Mouse (Mus musculus): ENCODE data around the gene Helb. TPM values are rescaled to one million over a fixed set of nuclear protein-coding genes. Genes with fewer than 3 reads are reported as not detected.
"Not testable (repeated sequence)": the region's sequence is repeated elsewhere in the genome, so short reads cannot be mapped to it uniquely, and the experiment has no call there.

The Helb gene
- polyA plus RNA-seq, 1 experiment from 2014 or later = 11.3 TPM

GRCm38 (mm10) chr10:120124801-120125464, 12.1 kb upstream of the Helb start:
- H3K9me3 ChIP-seq = no peaks in the 10 kb centered on the region
- WGBS = 51% methylated on average over 7 of the region's 7 CpGs
- no peak overlapping the region for H3K27ac ChIP-seq
- no peak overlapping the region for H3K4me3 ChIP-seq
- ATAC-seq (ENCODE audit: insufficient number of reproducible peaks, insufficient read depth, low FRiP score, low TSS enrichment, low read depth) = no peak
- H3K4me1 ChIP-seq = no peaks in the 10 kb centered on the region
- no peak overlapping the region for H3K9ac ChIP-seq
- no peaks in the 10 kb centered on the region for H3K36me3 ChIP-seq
- H3K27me3 ChIP-seq = peaks cover 5% of the 10 kb centered on the region; the same call in 1 of the 2 replicates
- no peak overlapping the region for H3K4me2 ChIP-seq

- Histone ChIP-seq H3K4me1 (no peaks in the 10 kb centered on the region), H3K36me3 (no peaks in the 10 kb centered on the region), H3K9me3 (no peaks in the 10 kb centered on the region), H3K27me3 (peaks cover under 1% of the 10 kb centered on the region; the same call in 1 of the 2 replicates), H3K27ac (no peak overlapping the region), H3K9ac (no peak overlapping the region), H3K4me3 (no peak overlapping the region), H3K4me2 (no peak overlapping the region)
- 86% methylated on average over 3 of the region's 3 CpGs for WGBS
- no peak for ATAC-seq (ENCODE audit: insufficient number of reproducible peaks, insufficient read depth, low FRiP score, low TSS enrichment, low read depth)
These were observed 10.9 kb upstream of the Helb start for GRCm38 (mm10) chr10:120123721-120124120.

- no peaks in the 10 kb centered on the region for H3K9me3 ChIP-seq
- no peak overlapping the region for H3K9ac ChIP-seq
- no peak overlapping the region for H3K27ac ChIP-seq
- no peaks in the 10 kb centered on the region for H3K27me3 ChIP-seq
- no peak overlapping the region for H3K4me3 ChIP-seq
- peaks cover 7% of the 10 kb centered on the region for H3K4me1 ChIP-seq
- no peak overlapping the region for H3K4me2 ChIP-seq
- WGBS = 95% methylated on average over 1 of the region's 1 CpGs
- no peak for ATAC-seq (ENCODE audit: insufficient number of reproducible peaks, insufficient read depth, low FRiP score, low TSS enrichment, low read depth)
- H3K36me3 ChIP-seq = 0 out of 2 replicates have a peak, but pooled peaks cover 3% of the 10 kb centered on the region
These were observed 2.5 kb upstream of the Helb start for GRCm38 (mm10) chr10:120115249-120115648.

GRCm38 (mm10) chr10:120114493-120114892, 1.7 kb upstream of the Helb start:
- no peak overlapping the region for H3K4me2 ChIP-seq
- WGBS = 46% methylated on average over 7 of the region's 7 CpGs
- no peak overlapping the region for H3K27ac ChIP-seq
- no peaks in the 10 kb centered on the region for H3K27me3 ChIP-seq
- H3K4me3 ChIP-seq = no peak overlapping the region
- 0 out of 2 replicates have a peak, but pooled peaks cover 3% of the 10 kb centered on the region for H3K36me3 ChIP-seq
- ATAC-seq (ENCODE audit: insufficient number of reproducible peaks, insufficient read depth, low FRiP score, low TSS enrichment, low read depth) = no peak
- peaks cover 7% of the 10 kb centered on the region for H3K4me1 ChIP-seq
- H3K9me3 ChIP-seq = no peaks in the 10 kb centered on the region
- no peak overlapping the region for H3K9ac ChIP-seq

- Histone ChIP-seq H3K4me1 (peaks cover 7% of the 10 kb centered on the region), H3K9me3 (no peaks in the 10 kb centered on the region), H3K9ac (no peak overlapping the region), H3K27ac (no peak overlapping the region), H3K4me3 (no peak overlapping the region), H3K27me3 (no peaks in the 10 kb centered on the region), H3K4me2 (no peak overlapping the region), H3K36me3 (0 out of 2 replicates have a peak, but pooled peaks cover 3% of the 10 kb centered on the region)
- 70% methylated on average over 6 of the region's 6 CpGs for WGBS
- no peak for ATAC-seq (ENCODE audit: insufficient number of reproducible peaks, insufficient read depth, low FRiP score, low TSS enrichment, low read depth)
These were observed 1.2 kb upstream of the Helb start for GRCm38 (mm10) chr10:120113980-120114379.

- Histone ChIP-seq H3K9ac (peak overlapping the region; percentile 82; the same call in 1 of the 2 replicates), H3K4me2 (peak overlapping the region; percentile 79), H3K4me3 (peak overlapping the region; percentile 68)
- not testable (repeated sequence) for H3K4me1 ChIP-seq; H3K27me3 ChIP-seq; H3K27ac ChIP-seq; ATAC-seq (ENCODE audit: insufficient number of reproducible peaks, insufficient read depth, low FRiP score, low TSS enrichment, low read depth); H3K9me3 ChIP-seq; H3K36me3 ChIP-seq
- WGBS = 70% methylated on average over 9 of the region's 9 CpGs
These were observed 695 bp upstream of the Helb start for GRCm38 (mm10) chr10:120113482-120113881.

- Histone ChIP-seq H3K4me3 (peak overlapping the region; percentile 68), H3K4me1 (peaks cover 7% of the 10 kb centered on the region), H3K9ac (peak overlapping the region; percentile 82), H3K27ac (no peak overlapping the region), H3K27me3 (no peaks in the 10 kb centered on the region), H3K9me3 (no peaks in the 10 kb centered on the region), H3K36me3 (peaks cover 21% of the 10 kb centered on the region), H3K4me2 (peak overlapping the region; percentile 79)
- 74% methylated on average over 3 of the region's 3 CpGs for WGBS
- ATAC-seq (ENCODE audit: insufficient number of reproducible peaks, insufficient read depth, low FRiP score, low TSS enrichment, low read depth) = no peak
These were observed 982 bp downstream of the Helb start for GRCm38 (mm10) chr10:120111691-120112319.

- Histone ChIP-seq H3K4me3 (no peak overlapping the region), H3K9ac (no peak overlapping the region), H3K27me3 (no peaks in the 10 kb centered on the region), H3K4me1 (peaks cover 4% of the 10 kb centered on the region; the same call in 1 of the 2 replicates), H3K9me3 (no peaks in the 10 kb centered on the region), H3K27ac (no peak overlapping the region), H3K36me3 (peaks cover 66% of the 10 kb centered on the region), H3K4me2 (no peak overlapping the region)
- 91% methylated on average over 1 of the region's 1 CpGs for WGBS
- ATAC-seq (ENCODE audit: insufficient number of reproducible peaks, insufficient read depth, low FRiP score, low TSS enrichment, low read depth) = no peak
These were observed 12.0 kb downstream of the Helb start for GRCm38 (mm10) chr10:120100806-120101205.

- Histone ChIP-seq H3K36me3 (peaks cover 72% of the 10 kb centered on the region), H3K9me3 (0 out of 2 replicates have a peak, but pooled peaks cover 3% of the 10 kb centered on the region), H3K4me3 (no peak overlapping the region), H3K4me1 (no peaks in the 10 kb centered on the region), H3K4me2 (no peak overlapping the region), H3K9ac (no peak overlapping the region), H3K27me3 (no peaks in the 10 kb centered on the region), H3K27ac (no peak overlapping the region)
- 87% methylated on average over 5 of the region's 5 CpGs for WGBS
- no peak for ATAC-seq (ENCODE audit: insufficient number of reproducible peaks, insufficient read depth, low FRiP score, low TSS enrichment, low read depth)
These were observed 15.2 kb downstream of the Helb start for GRCm38 (mm10) chr10:120097564-120097963.

- no peaks in the 10 kb centered on the region for H3K4me1 ChIP-seq
- no peak overlapping the region for H3K4me3 ChIP-seq
- peaks cover 81% of the 10 kb centered on the region for H3K36me3 ChIP-seq
- 92% methylated on average over 5 of the region's 5 CpGs for WGBS
- no peak overlapping the region for H3K27ac ChIP-seq
- no peak overlapping the region for H3K4me2 ChIP-seq
- no peak overlapping the region for H3K9ac ChIP-seq
- H3K9me3 ChIP-seq = 0 out of 2 replicates have a peak, but pooled peaks cover 3% of the 10 kb centered on the region
- ATAC-seq (ENCODE audit: insufficient number of reproducible peaks, insufficient read depth, low FRiP score, low TSS enrichment, low read depth) = no peak
- no peaks in the 10 kb centered on the region for H3K27me3 ChIP-seq
These were observed 17.1 kb downstream of the Helb start for GRCm38 (mm10) chr10:120095716-120096115.

- no peaks in the 10 kb centered on the region for H3K4me1 ChIP-seq
- no peaks in the 10 kb centered on the region for H3K27me3 ChIP-seq
- 82% methylated on average over 9 of the region's 9 CpGs for WGBS
- H3K4me3 ChIP-seq = no peak overlapping the region
- no peak for ATAC-seq (ENCODE audit: insufficient number of reproducible peaks, insufficient read depth, low FRiP score, low TSS enrichment, low read depth)
- H3K9ac ChIP-seq = no peak overlapping the region
- H3K27ac ChIP-seq = no peak overlapping the region
- H3K4me2 ChIP-seq = no peak overlapping the region
- H3K36me3 ChIP-seq = peaks cover 76% of the 10 kb centered on the region
- H3K9me3 ChIP-seq = 0 out of 2 replicates have a peak, but pooled peaks cover 3% of the 10 kb centered on the region
These were observed 17.7 kb downstream of the Helb start for GRCm38 (mm10) chr10:120095136-120095535.

- no peak overlapping the region for H3K9ac ChIP-seq
- no peak for ATAC-seq (ENCODE audit: insufficient number of reproducible peaks, insufficient read depth, low FRiP score, low TSS enrichment, low read depth)
- peaks cover 86% of the 10 kb centered on the region for H3K36me3 ChIP-seq
- H3K4me1 ChIP-seq = no peaks in the 10 kb centered on the region
- H3K4me3 ChIP-seq = no peak overlapping the region
- 88% methylated on average over 12 of the region's 12 CpGs for WGBS
- 0 out of 2 replicates have a peak, but pooled peaks cover 3% of the 10 kb centered on the region for H3K9me3 ChIP-seq
- H3K27ac ChIP-seq = no peak overlapping the region
- no peaks in the 10 kb centered on the region for H3K27me3 ChIP-seq
- no peak overlapping the region for H3K4me2 ChIP-seq
These were observed 20.2 kb downstream of the Helb start for GRCm38 (mm10) chr10:120092548-120092947.
